Mouse (Mus musculus) kidney, postnatal 14 days (tissue): Measurements from ENCODE around the gene Pot1b.

ENCODE experiments used
- DNase-seq: peaks from one replicate; pipeline ENCODE4 v3.0.0; 2022; ENCODE audit warnings: mixed read lengths

Pot1b gene

GRCm38 (mm10) chr17:55711984-55712811 lies at the start of gene Pot1b:
Pot1b (minus strand) TSS chr17:55712628.
- peak; percentile 98 for DNase-seq

- no peak for DNase-seq
Measured at GRCm38 (mm10) chr17:55751170-55751569, 38.7 kb upstream of the Pot1b start.

- DNase-seq = no peak
Measured at GRCm38 (mm10) chr17:55749786-55750185, 37.4 kb upstream of the Pot1b start, which contains the start of gene Adgre4. Adgre4 (plus strand) TSS chr17:55749984.

- no peak for DNase-seq
Measured at GRCm38 (mm10) chr17:55736675-55737074, 24.2 kb upstream of the Pot1b start.

GRCm38 (mm10) chr17:55726193-55726592 lies 13.8 kb upstream of the Pot1b start:
- no peak for DNase-seq

GRCm38 (mm10) chr17:55722250-55722649 lies 9.8 kb upstream of the Pot1b start:
- no peak for DNase-seq

- DNase-seq = no peak
Measured at GRCm38 (mm10) chr17:55721270-55721669, 8.8 kb upstream of the Pot1b start.

GRCm38 (mm10) chr17:55702865-55703264 lies 9.6 kb downstream of the Pot1b start:
- no peak for DNase-seq

GRCm38 (mm10) chr17:55702161-55702820 lies 10.1 kb downstream of the Pot1b start:
- peak; percentile 75 for DNase-seq

GRCm38 (mm10) chr17:55699388-55699787 lies 13.0 kb downstream of the Pot1b start:
- no peak for DNase-seq

- no peak for DNase-seq
Measured at GRCm38 (mm10) chr17:55661099-55661498, 51.3 kb downstream of the Pot1b start.

- no peak for DNase-seq
Measured at GRCm38 (mm10) chr17:55625092-55625491, 87.3 kb downstream of the Pot1b start, which contains the start of gene Vmn2r118. Vmn2r118 (minus strand) TSS chr17:55625192.
